Mouse (Mus musculus): ENCODE results near the gene Il13ra2.
"Not testable (repeated sequence)": the region's sequence is repeated elsewhere in the genome, so short reads cannot be mapped to it uniquely, and the experiment has no call there.

Gene Il13ra2

DNA sequence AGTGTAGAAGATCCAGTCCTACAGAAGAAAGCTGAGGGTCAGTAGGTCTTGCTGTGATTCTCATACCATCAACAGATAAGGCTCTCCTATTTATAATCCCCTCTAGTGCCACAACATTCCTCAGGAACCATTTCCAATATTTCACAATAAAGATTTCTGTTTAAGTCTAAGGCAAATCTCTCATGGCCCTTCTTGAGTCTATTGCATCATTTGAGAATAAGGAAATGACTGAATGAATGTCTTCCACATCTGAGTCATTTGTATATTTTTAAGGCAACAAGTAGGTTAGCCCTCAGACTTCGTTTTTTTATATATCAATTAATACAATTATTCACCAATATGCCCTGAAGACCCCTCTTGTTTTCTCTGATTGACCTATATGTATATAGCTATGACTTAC is at the start of gene Il13ra2:
Gene Il13ra2 (minus strand): TSS at position 64 of the 400 bp plus-strand sequence.
- DNase-seq (ENCODE audit: low spot score): no peak

- not testable (repeated sequence) for DNase-seq (ENCODE audit: low spot score)
Measured at GRCm38 (mm10) chrX:147453610-147454009, 24.6 kb upstream of the Il13ra2 start, which contains the start of gene Vmn1r239-ps. Gene Vmn1r239-ps (minus strand): TSS chrX:147453710.

- no peak for DNase-seq (ENCODE audit: low spot score)
Measured at GRCm38 (mm10) chrX:147443386-147443785, 14.4 kb upstream of the Il13ra2 start.

DNA sequence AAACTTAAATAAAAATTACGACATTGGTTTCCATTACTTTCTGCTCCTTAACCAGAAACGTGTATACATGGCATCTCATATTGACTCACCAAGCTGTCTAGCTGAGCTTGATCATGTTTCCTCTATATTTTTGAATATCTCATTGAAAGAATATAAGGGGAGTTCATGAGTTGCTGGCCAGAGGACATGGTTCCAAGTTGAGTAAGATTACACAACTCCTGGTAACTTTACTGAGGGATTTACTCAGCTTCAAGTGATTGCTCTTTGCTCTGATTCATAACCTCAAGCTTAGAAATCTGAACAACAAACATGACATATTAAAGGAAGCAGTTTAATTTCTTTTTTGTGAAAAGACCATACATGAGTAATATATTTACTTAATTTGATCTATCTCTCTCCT is 6.4 kb upstream of the Il13ra2 start:
- no peak for DNase-seq (ENCODE audit: low spot score)

DNA sequence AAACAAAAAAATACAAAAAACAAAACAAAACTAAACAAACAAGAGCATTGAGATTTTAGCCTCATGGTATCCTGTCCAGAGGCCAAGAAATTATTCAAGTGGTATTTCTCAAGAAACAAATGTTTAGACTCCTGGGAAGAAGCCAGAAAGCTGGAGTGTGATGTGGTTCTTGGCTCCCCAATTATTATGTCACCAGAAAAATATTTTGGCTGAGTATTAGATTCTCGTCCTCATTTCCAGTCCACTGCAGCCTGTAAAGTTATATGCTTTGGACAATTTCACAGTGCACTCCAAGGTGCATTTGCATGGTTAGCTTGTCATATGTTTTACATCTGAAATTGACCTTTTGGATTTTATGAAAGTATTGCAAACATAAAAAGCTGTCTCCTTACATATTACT is 761 bp upstream of the Il13ra2 start:
- DNase-seq (ENCODE audit: low spot score): no peak

- DNase-seq (ENCODE audit: low spot score): no peak
Measured at GRCm38 (mm10) chrX:147393446-147393845, 35.5 kb downstream of the Il13ra2 start.

- DNase-seq (ENCODE audit: low spot score): no peak
Measured at GRCm38 (mm10) chrX:147349167-147349566, 79.8 kb downstream of the Il13ra2 start.
